Mouse (Mus musculus) heart, postnatal 10 days (tissue): ENCODE measurements around the gene Cyb5rl. TPM values are rescaled to one million over a fixed set of nuclear protein-coding genes. Genes with fewer than 3 reads are reported as not detected.

ENCODE experiments used
- total RNA-seq, 2 experiments: library from RNA; stranded (reverse); gene quantifications; 2 replicates each; pipeline ENCODE4 v1.2.3; 2021

The Cyb5rl gene
- total RNA-seq, 2 experiments from 2014 or later, result 11.4 to 12.0 TPM

Other genes with a start within 250 kb of the Cyb5rl start
- 10 to 100 TPM; 41.6 to 49.9 TPM for gene Ssbp3, start 156.3 kb upstream of the Cyb5rl start, total RNA-seq
- gene Mrpl37, start 120 bp upstream of the Cyb5rl start, total RNA-seq, result 10 to 100 TPM; 84.2 to 87.3 TPM
- gene Cdcp2, start 29.9 kb downstream of the Cyb5rl start, total RNA-seq, result not detected
- gene Tmem59, start 111.4 kb downstream of the Cyb5rl start, total RNA-seq, result 100 to 1,000 TPM; 170 TPM
- gene Tceanc2, start 112.1 kb downstream of the Cyb5rl start, total RNA-seq, result 10 to 100 TPM; 14.1 to 17.6 TPM
- gene Ldlrad1, start 142.2 kb downstream of the Cyb5rl start, total RNA-seq, result not detected
- gene Lrrc42, start 186.5 kb downstream of the Cyb5rl start, total RNA-seq, result 10 to 100 TPM; 16.4 to 21.6 TPM
- gene Hspb11, start 186.6 kb downstream of the Cyb5rl start, total RNA-seq, result 10 to 100 TPM; 16.3 to 16.8 TPM
- not detected for gene Dio1, start 240.2 kb downstream of the Cyb5rl start, total RNA-seq
- gene Yipf1, start 247.4 kb downstream of the Cyb5rl start, total RNA-seq, result 10 to 100 TPM; 26.1 to 28.5 TPM